9 mouse cellular contexts compared by ENCODE assay signal in genomic region chr13:38593114-38593513, GRCm38 (mm10). TPM values are rescaled to one million over a fixed set of nuclear protein-coding genes. Genes with fewer than 3 reads are reported as not detected.
DNase-seq lines count a peak whose midpoint lies in the region; ATAC-seq and TF ChIP-seq lines count a peak whose summit lies in the region.
"Had no signal": no experiment of that assay in that cellular context is flagged by ENCODE, and none has a peak within 500 bp of the region (broad histone marks: within the 10 kb centered on the region; RNA-seq: fewer than 3 reads in every experiment).

No protein-coding gene starts in this region.

- peak; percentile 45; the same call in 1 of the 2 replicates for TF ChIP-seq POLR2A in heart, adult 2 months (IDR thresholded peaks at IDR 0.05; ENCODE audit: insufficient read depth, low read depth, low read length)
- no peak for TF ChIP-seq POLR2A in kidney, adult 2 months (IDR thresholded peaks at IDR 0.05; ENCODE audit: low read depth, low read length)

- WGBS in hindbrain, embryonic 10.5 days = 58% methylated on average over 6 of the region's 6 CpGs
- WGBS in hindbrain, embryonic 12.5 days = 59% methylated on average over 6 of the region's 6 CpGs
- 17% methylated on average over 6 of the region's 6 CpGs for WGBS in heart, adult 2 months
- WGBS in kidney, adult 2 months = 31% methylated on average over 6 of the region's 6 CpGs
- WGBS in intestine, postnatal 0 days = 30% methylated on average over 6 of the region's 6 CpGs

- H3K9ac ChIP-seq in hindbrain, embryonic 12.5 days = no peak overlapping the region
- no peak overlapping the region for H3K9ac ChIP-seq in heart, adult 2 months (ENCODE audit: low read depth, low read length)
- H3K9ac ChIP-seq in intestine, postnatal 0 days (ENCODE audit: low read depth, low read length) = no peak overlapping the region
- H3K9ac ChIP-seq: midbrain, embryonic 13.5 days had no signal

- no peak for TF ChIP-seq CTCF in heart, adult 2 months (IDR thresholded peaks at IDR 0.05)
- no peak for TF ChIP-seq CTCF in kidney, adult 2 months (conservative IDR thresholded peaks at IDR 0.05; ENCODE audit: insufficient read depth, insufficient read length, low read depth, low read length)
- no peak for TF ChIP-seq CTCF in intestine, postnatal 0 days (IDR thresholded peaks at IDR 0.05; ENCODE audit: low read depth)

- peaks cover 16% of the 10 kb centered on the region; the same call in 1 of the 2 replicates for H3K4me1 ChIP-seq in hindbrain, embryonic 10.5 days (replicated peaks)
- no peaks in the 10 kb centered on the region for H3K4me1 ChIP-seq in hindbrain, embryonic 12.5 days
- peaks cover 4% of the 10 kb centered on the region for H3K4me1 ChIP-seq in heart, adult 2 months (ENCODE audit: control insufficient read depth, insufficient read depth, low read length)
- H3K4me1 ChIP-seq in kidney, adult 2 months (ENCODE audit: control insufficient read depth, insufficient read depth, low read length) = peaks cover 7% of the 10 kb centered on the region; the same call in 1 of the 2 replicates
- H3K4me1 ChIP-seq in intestine, postnatal 0 days (replicated peaks; ENCODE audit: control insufficient read depth, insufficient read depth, low read length) = no peaks in the 10 kb centered on the region
- H3K4me1 ChIP-seq: midbrain, embryonic 13.5 days had no signal

- intact Hi-C loops in heart, adult 2 months (cut with DNase I) = no loop called here
- intact Hi-C loops in left cerebral cortex, postnatal 14 days (cut with DNase I) = no loop called here

- H3K4me3 ChIP-seq in hindbrain, embryonic 10.5 days = no peak overlapping the region
- no peak overlapping the region for H3K4me3 ChIP-seq in hindbrain, embryonic 12.5 days
- H3K4me3 ChIP-seq in heart, adult 2 months = no peak overlapping the region
- H3K4me3 ChIP-seq in kidney, adult 2 months (ENCODE audit: insufficient read depth, low read depth, low read length) = no peak overlapping the region
- no peak overlapping the region for H3K4me3 ChIP-seq in intestine, postnatal 0 days (ENCODE audit: low read depth, low read length)
- H3K4me3 ChIP-seq: midbrain, embryonic 13.5 days had no signal

- ATAC-seq in hindbrain, embryonic 12.5 days (ENCODE audit: low FRiP score) = no peak
- no peak for ATAC-seq in intestine, postnatal 0 days
- ATAC-seq: midbrain, embryonic 13.5 days had no signal

- H3K27ac ChIP-seq in hindbrain, embryonic 10.5 days = 0 out of 2 replicates have a peak overlapping the region, but pooled peaks have one; percentile 29
- H3K27ac ChIP-seq in hindbrain, embryonic 12.5 days = no peak overlapping the region
- H3K27ac ChIP-seq in heart, adult 2 months = peak overlapping the region; percentile 78
- H3K27ac ChIP-seq in kidney, adult 2 months (ENCODE audit: insufficient read depth, low read depth, low read length) = peak overlapping the region; percentile 63; the same call in 1 of the 2 replicates
- H3K27ac ChIP-seq in intestine, postnatal 0 days (ENCODE audit: low read depth, low read length) = no peak overlapping the region
- H3K27ac ChIP-seq: midbrain, embryonic 13.5 days had no signal

- TF ChIP-seq EP300 in heart, adult 2 months (IDR thresholded peaks at IDR 0.05; ENCODE audit: insufficient read depth, low read depth, low read length) = peak; percentile 94; the same call in 1 of the 2 replicates

- DNase-seq in hindbrain, embryonic 10.5 days (ENCODE audit: low spot score) = no peak
- peak; percentile 48 to 73 for DNase-seq in heart, adult 2 months
- peak; percentile 75 for DNase-seq in kidney, adult 2 months
- peak; percentile 47 to 54 for DNase-seq in lung, postnatal 4 days
- DNase-seq in cerebellum, adult 9-10 months = no peak
- no peak for DNase-seq in left cerebral cortex, postnatal 14 days (ENCODE audit: low spot score in 2 of 2)

- no peaks in the 10 kb centered on the region for H3K27me3 ChIP-seq in hindbrain, embryonic 10.5 days (ENCODE audit: insufficient read depth, poor library complexity, severe bottlenecking)
- H3K27me3 ChIP-seq in hindbrain, embryonic 12.5 days = no peaks in the 10 kb centered on the region
- H3K27me3 ChIP-seq in heart, adult 2 months (ENCODE audit: control insufficient read depth, insufficient read depth, low read length) = no peaks in the 10 kb centered on the region
- H3K27me3 ChIP-seq in kidney, adult 2 months (replicated peaks; ENCODE audit: control insufficient read depth, insufficient read depth, low read length) = no peaks in the 10 kb centered on the region
- no peaks in the 10 kb centered on the region for H3K27me3 ChIP-seq in intestine, postnatal 0 days (replicated peaks; ENCODE audit: control insufficient read depth, insufficient read depth, low read length)
- H3K27me3 ChIP-seq: midbrain, embryonic 13.5 days had no signal

- no peaks in the 10 kb centered on the region for H3K79me2 ChIP-seq in heart, adult 2 months (replicated peaks; ENCODE audit: control insufficient read depth, insufficient read depth, low read length)

- no peak overlapping the region for H3K4me2 ChIP-seq in hindbrain, embryonic 12.5 days (replicated peaks)
- no peak overlapping the region for H3K4me2 ChIP-seq in intestine, postnatal 0 days (replicated peaks; ENCODE audit: low read depth)
- H3K4me2 ChIP-seq: midbrain, embryonic 13.5 days had no signal

- no peaks in the 10 kb centered on the region for H3K36me3 ChIP-seq in hindbrain, embryonic 10.5 days
- H3K36me3 ChIP-seq in hindbrain, embryonic 12.5 days = no peaks in the 10 kb centered on the region
- peaks cover 5% of the 10 kb centered on the region; the same call in 1 of the 2 replicates for H3K36me3 ChIP-seq in heart, adult 2 months (ENCODE audit: control insufficient read depth, insufficient read depth, low read length)
- no peaks in the 10 kb centered on the region for H3K36me3 ChIP-seq in kidney, adult 2 months (ENCODE audit: control insufficient read depth, insufficient read depth, low read length)
- no peaks in the 10 kb centered on the region for H3K36me3 ChIP-seq in intestine, postnatal 0 days (ENCODE audit: control insufficient read depth, insufficient read depth)
- H3K36me3 ChIP-seq: midbrain, embryonic 13.5 days had no signal

- no peaks in the 10 kb centered on the region for H3K9me3 ChIP-seq in hindbrain, embryonic 10.5 days
- H3K9me3 ChIP-seq in hindbrain, embryonic 12.5 days (replicated peaks) = no peaks in the 10 kb centered on the region
- H3K9me3 ChIP-seq in intestine, postnatal 0 days (ENCODE audit: control insufficient read depth) = no peaks in the 10 kb centered on the region
- H3K9me3 ChIP-seq: midbrain, embryonic 13.5 days had no signal

RNA-seq across cellular contexts. Expression of gene Bloc1s5, which starts 41.8 kb away (rescaled TPM):
- polyA plus RNA-seq in hindbrain, embryonic 10.5 days (2016; fragmentation: Nextera tagmentation; extraction: Ambion mirVana) = 20.1 and 25.8 TPM in 2 replicates
- polyA plus RNA-seq in hindbrain, embryonic 12.5 days (2016; fragmentation: Nextera tagmentation; extraction: Ambion mirVana) = 24.7 TPM in 2 replicates
- total RNA-seq in heart, adult 2 months (2021) = 10 to 100 TPM; 10.5 to 12.0 TPM
- 5.2 and 7.9 TPM in 2 replicates for polyA plus RNA-seq in heart, adult 2 months (2012; rRNA removed)
- 7.6 and 7.8 TPM in 2 replicates for polyA plus RNA-seq in kidney, adult 2 months (2012; rRNA removed)
- polyA plus RNA-seq in intestine, postnatal 0 days (2015; fragmentation: Nextera tagmentation; extraction: Ambion mirVana) = 10.6 and 11.4 TPM in 2 replicates
- 10 to 100 TPM in 1 of 2 experiments, 1 to 10 TPM in 1; 7.3 to 10.8 TPM for total RNA-seq in left cerebral cortex, postnatal 14 days (2021)

Comparison
In these comparisons a context has a peak if more than half of its experiments do, and no peak if none do; other contexts are left out.
1. H3K27ac ChIP-seq: peak in hindbrain, embryonic 10.5 days (single experiment), heart, adult 2 months (single experiment) and kidney, adult 2 months (single experiment); none in hindbrain, embryonic 12.5 days (single experiment) and intestine, postnatal 0 days (single experiment).
2. DNase-seq: peak in heart, adult 2 months (2 of 2), kidney, adult 2 months (single experiment) and lung, postnatal 4 days (2 of 2); none in hindbrain, embryonic 10.5 days (single experiment), cerebellum, adult 9-10 months (single experiment) and left cerebral cortex, postnatal 14 days (0 of 2).